Mouse (Mus musculus): ENCODE results near the gene Rfc4. TPM values are rescaled to one million over a fixed set of nuclear protein-coding genes. Genes with fewer than 3 reads are reported as not detected.

The Rfc4 gene
- polyA plus RNA-seq, 2 experiments from 2014 or later, result 38.4 to 51.1 TPM

DNA sequence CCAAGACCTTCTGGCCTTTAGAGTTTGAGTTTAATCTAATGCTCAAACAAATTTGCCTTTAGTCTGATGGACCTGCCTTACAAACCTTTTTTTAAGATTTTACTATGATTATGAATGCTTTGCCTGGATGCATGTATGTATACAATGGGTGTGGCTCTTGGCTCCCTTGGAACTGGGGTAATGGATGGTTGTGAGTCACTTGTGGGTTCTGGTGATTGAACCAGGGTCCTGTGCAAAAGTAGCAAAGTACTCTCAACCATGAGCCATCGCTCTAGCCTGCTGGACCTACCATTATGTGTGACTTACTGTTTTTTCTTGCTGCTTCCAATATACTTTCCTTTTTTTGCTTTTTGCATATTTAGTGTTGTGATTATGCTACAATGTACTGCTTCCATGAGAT is 4.8 kb upstream of the Rfc4 start:
- ATAC-seq, result no peak

DNA sequence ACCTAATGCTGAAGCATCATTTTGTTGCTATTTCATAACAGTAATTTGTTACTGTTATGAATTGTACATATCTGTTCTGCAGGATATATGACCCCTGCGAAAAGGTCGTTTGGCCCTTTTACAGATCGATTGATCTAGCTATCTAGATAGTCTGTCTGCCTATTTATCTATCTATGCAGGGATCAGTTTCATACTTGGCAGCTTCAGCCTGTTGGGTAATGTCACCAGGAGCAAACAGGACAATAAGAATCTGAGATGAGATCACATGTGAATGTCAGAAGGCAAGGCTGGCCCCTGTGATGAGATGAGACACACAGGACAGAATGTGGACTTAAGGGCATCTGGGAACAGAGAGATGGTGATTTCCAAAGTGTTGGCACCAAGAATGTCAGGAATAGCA is 2.8 kb upstream of the Rfc4 start:
- no peak for ATAC-seq

DNA sequence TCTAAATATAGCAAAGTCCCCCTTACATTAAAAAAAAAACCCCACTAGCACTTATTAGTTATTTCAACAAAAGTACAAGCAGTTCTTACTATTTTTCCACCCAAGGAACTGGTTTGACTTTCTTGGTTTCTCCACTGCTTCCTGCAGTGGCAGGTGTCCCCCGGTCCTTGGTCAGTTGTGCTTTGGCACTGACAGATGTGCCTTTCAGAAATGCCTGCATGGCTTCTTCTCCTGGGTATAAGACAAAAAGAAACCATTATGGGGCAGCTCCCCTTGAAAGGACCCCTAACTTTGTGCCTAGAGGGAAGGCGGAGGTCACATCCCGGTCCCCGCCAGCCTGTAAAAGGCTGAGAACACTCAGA is 245 bp downstream of the Rfc4 start:
- no peak for ATAC-seq

DNA sequence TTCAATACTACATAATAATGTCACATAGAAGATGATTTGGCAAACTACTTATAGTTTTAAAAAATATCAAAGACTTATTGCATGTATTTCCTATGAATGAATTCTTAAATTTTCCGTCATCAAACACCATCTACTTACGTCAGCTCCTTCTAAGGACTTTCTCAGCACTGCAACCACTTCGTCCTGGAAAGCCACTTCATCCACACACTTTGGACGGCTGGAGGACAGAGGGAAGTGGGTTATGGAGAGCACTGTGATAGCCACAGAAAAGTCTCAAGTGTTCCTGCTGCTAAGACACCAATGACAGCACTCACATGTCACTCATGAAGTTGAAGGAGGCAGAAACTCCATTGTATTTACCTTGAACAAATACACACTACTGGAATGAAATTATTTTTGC is 3.1 kb downstream of the Rfc4 start:
- ATAC-seq, result no peak

DNA sequence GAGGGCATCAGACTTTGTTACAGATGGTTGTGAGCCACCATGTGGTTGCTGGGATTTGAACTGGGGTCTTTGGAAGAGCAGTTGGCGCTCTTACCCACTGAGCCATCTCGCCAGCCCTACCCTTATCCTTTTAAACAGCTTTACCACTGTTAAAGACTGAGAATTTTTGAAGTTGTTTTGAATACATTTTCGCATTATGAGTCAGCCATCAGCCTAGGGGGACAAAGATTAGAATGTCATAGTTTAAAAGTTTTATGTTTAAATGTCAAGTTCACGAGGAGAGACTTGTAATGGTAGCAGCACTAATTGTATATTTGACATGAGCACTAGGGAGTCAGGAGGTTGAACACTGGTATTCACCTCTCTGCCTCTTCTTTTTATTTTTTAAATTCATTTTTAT is 4.4 kb downstream of the Rfc4 start:
- ATAC-seq, result no peak

DNA sequence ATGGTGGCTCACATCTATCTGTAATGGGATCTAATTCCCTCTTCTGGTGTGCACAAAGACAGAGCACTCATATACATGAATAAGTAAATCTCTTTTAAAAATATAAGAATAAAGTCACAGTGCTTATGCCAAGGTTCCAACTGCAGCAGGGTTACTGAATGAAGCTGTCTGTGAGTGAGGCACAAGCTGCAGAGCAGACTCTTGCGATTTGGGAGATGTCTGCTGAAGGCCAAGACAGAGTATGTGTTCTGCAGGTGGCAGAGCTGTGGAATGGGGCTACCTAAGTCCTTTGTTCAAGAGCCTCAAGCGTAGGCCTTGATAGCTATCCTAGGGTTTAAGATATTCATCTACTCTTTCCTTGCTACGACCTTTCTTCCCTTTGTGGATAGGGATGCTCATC is 5.1 kb downstream of the Rfc4 start:
- no peak for ATAC-seq

DNA sequence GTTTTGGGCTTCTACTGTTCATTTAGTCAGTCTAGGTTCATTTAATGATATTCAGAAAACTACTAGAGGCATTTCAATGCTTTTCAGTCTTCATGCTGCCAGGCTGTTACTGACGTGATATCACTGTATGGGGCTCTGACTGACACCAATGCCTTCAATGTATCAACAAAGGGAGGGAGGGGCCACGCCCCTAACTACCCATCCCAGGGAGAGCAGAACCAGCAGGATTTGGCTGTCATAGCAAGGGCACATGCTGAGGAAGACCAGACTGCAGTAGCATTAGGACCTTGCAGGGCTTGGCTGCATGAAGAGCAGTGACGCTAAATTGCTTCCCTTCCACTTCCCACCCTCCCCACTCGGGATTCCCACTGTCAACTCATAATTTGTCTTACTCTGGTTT is 10.4 kb downstream of the Rfc4 start:
- no peak for ATAC-seq

DNA sequence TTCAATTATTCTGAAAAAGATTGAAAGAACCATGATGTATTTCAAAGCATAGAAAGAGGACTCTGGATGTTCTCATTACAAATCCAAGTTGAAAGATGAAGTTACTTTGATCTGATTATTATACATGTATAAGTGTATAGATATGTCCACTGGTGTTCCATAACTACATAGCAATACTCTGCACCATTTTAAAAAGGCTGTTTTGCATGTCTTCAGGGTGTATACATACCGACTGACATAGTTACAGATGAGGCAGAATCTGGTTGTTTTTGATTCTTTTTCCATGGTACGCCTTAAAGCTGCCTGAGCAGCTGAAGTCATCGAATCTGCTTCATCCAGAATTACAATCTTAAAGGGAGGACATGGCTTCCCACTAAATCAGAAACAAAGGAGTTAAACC is 12.1 kb downstream of the Rfc4 start:
- ATAC-seq, result no peak

DNA sequence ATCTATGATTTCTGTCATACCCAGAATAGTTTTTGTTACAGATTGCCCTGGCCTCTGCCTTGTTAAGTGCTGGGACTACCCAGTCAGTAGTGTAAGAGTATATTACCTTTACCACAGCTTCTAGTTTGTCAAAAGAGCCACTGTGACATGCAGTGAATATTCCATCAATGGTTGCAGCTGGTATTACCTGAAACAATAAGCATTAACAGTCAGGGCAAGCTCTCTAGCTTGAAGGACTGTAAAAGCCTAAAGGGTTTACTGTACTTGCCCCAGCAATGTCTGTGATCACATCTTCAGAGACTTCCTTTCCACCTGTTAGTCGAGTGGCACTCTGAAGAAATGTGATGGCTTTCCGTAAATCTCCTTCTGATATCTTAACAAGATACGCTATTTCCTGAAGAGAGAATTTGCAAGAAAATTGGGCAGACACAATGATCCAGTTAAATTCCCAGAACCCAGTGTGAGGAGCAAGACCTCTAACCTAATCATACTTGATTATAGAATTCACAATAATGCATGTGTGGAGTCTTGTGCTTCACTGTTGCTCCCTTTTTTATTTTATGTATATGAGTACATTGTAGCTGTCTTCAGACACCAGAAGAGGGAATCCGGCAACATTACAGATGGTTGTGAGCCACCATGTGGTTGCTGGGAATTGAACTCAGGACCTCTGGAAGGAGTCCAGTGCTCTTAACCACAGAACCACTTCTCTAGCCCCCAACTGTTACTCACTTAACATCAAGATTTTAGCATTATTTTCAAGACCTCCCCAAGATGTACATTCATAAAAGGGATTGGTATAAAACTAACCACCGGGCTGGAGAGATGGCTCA is 13.0 kb downstream of the Rfc4 start:
- ATAC-seq, result no peak

DNA sequence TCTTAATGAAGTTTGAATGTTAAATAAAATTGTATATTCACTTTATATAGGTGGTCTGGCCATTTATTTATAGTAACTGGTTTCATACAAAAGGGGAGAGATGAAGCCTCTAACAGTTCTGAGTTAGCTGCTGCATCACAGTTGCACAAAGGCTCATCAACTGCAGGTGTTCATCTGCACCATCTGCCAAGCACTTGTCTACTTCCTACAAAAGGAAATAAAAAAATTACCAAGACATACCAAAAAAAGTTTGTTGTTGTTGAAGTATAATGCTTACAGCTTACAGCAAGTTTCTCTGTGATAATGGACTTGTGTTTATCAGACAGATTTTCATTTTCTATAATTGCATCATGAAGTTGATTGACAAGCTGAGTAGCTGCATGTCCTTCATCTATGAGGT is 13.6 kb downstream of the Rfc4 start:
- ATAC-seq, result no peak

DNA sequence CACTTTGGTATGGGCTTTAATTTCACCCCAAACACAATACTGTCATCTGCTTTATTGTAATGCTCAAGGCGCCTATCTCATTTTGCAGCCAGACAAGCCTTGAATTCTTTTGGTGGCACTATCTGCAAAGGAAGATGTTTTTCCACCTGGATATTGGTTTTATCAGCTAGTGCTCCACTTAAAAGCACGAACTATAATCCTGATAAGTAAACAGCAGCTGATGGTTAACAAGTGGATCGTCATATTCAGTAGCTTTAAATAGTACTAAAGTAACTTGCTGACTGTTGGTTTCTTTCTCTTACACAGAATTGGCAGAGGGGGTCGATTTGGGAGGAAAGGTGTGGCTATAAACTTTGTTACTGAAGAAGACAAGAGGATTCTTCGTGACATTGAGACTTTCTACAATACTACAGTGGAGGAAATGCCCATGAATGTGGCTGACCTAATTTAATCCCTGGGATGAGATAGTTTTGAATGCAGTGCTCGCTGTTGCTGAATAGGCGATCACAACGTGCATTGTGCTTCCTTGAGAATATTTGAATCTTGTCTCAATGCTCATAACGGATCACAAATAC is 14.6 kb downstream of the Rfc4 start:
- ATAC-seq, result no peak

DNA sequence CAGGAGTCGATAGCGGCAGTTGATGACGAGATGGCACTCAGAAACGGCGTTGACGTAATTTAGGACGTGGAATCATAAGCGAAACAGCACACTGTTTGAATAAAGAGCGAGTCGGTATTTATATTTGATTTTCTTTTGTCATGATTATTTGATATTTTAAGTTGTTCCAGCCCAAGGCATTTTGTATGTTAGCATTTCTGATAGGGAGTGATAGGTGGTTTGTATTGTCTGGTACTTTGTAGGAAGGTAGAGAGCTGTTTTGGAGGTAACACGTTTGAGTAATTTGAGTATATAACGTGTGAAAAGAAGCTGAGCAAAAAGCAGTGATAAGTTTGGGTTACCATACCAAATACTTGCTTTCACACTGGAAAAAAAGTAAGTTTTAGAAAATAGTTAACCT is 15.2 kb downstream of the Rfc4 start:
- ATAC-seq, result no peak

DNA sequence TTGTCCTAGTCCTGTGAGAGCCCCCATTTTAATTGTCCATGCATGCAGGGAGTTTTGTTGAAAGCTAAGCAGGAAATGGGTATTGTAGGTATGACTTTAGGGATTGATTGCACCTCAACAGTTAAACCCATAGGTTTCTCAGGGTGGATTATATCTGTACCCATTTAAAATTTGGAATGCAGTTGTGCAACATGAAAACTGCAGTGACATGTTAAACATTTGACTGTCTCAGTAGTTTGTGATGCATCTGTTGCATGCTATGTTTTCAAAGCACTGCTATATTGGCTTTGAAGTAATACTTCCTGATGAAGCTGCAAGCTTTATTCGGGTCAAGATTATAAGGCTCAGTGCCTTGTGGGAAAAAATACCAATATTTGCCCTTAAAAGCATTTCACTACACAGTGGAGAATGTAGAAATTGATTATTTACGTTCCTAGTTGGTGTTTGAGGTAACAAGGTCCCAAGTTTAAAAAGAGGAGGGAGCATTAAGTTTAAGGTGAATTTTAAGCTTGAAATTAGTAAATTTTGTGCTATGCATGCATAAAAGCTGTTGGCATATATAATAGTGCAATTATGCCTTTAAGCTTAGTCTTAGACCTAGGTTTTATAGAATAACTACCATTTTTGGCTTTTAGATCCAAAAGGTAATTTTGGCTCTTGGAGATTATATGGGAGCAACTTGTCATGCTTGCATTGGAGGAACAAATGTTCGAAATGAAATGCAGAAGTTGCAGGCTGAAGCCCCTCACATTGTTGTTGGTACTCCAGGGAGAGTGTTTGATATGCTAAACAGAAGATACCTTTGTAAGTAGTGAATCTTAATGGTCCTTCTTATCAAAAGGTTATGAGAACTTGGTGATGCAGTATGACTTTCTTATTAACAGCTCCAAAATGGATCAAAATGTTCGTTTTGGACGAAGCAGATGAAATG is 17.9 kb downstream of the Rfc4 start:
- ATAC-seq, result no peak

DNA sequence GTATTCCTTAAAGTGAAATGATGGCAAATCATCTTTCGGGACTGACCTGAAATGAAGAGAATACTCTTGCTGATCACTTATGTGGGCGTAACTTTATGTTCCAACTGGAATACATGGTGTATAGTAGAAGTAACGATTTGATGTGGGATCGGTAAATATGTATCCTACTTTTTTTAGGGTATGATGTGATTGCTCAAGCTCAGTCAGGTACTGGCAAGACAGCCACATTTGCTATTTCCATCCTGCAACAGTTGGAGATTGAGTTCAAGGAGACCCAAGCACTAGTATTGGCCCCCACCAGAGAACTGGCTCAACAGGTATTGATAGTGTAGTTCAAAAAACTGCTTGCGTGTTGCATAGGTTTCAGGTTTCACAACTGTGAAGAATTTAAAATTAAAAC is 18.6 kb downstream of the Rfc4 start:
- no peak for ATAC-seq

DNA sequence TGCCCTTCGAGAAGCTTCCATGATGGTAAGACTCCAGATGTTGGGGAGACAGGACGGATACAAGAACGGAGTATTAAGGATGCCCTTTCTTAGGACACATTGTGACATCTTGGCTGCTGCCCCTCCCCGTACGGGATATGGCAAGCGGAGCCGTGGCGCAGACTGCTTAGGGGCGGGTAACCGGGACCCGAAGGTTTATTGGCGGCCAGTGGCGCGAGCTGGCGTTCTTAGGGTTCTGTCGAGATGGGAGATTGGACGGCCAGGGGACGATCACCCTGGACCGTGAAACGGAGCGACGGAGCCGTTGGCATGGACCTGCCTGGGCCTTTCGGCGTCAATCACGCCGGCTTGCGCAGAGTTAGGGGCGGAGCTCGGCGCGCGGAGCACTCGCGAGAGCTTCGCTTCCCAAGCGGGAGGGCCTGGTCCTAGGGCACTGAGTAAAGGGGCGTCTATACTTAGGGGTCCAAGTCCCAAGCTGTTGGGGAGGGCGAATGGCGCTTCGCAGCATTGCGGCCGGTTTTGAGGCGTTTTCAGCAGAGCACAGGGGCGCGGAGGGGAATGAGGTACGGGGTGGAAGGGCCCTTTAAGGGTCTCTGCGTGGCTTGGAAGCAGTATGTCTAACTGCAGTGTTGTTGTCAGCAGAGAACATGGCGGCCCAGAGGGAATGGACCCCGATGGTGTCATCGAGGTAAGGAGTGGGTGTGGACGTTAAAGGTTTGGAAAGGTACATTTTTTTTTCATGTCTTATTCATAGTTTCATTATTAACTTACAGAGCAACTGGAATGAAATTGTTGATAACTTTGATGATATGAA is 19.4 kb downstream of the Rfc4 start:
- ATAC-seq, result peak; percentile 62

DNA sequence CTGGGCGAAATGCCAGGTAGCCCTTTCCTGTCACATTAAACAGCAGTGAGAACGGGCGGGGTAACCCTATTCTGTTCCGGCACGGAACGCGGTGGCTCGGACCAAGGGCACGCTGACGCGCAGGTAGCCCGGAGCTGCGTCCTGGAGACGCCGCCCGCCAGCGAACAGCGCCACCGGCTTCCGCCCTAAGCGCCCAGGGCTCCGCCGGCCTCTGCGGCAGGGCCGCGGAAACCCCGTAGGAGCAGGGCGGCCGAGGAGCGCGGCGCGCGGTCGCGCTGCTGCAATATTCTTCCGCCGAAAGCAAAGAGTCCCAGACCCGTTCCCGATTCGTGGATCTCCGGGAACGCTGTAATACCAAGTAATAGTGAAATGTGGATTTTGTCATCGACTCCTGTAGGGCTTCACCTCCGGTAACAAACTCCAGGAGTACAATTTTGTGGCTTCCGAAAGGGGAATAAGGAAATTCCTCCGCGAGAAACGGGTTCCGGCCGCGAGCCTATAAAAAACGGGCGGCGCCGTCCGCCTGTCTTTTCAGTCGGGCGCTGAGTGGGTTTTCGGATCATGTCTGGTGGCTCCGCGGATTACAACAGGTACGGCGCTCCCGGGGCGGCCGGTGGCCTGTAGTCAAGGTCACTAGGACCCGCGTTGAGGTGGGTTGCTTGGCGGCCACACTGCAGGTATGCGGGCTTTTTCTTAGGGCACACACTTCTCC is 20.1 kb downstream of the Rfc4 start, which contains the start of gene Eif4a2:
Gene Eif4a2 (plus strand): TSS at position 214 of the 712 bp plus-strand sequence.
- peak; percentile 71 for ATAC-seq

DNA sequence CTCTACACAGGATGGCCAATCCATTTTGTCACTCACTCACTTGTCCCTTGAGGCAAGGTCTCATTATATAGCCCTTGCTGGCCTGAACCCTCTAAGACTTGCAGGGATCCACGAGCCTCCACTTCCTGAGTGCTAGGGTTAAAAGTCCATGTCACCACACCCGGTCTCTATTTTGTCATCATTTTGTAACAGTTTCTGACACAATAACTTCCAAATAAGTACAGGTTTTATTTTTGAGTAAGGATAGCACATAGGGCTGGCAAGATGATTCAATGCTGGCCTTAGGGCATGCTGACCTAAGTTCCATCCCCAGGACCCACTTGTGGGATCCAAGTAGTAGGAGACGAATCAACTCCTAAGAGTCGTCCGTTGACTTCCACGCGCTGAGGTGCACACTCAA is 21.4 kb downstream of the Rfc4 start:
- no peak for ATAC-seq

DNA sequence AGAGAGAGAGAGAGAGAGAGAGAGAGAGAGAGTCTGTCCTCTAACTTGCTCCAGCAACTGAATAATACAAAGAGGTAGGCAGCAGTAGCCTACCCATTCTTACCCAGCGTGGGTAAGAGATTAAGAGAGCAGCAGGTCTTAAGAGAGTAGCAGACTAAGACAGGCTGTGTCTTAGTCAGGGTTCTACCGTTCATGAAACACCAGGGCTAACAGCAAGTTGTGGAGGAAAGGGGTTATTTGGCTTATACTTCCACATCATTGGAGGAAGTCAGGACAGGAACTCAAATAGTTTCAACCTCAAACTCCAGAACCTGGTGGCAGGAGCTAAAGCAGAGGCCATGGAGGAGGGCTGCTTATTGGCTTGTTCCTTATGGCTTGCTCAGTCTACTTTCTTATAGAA is 23.7 kb downstream of the Rfc4 start:
- no peak for ATAC-seq

DNA sequence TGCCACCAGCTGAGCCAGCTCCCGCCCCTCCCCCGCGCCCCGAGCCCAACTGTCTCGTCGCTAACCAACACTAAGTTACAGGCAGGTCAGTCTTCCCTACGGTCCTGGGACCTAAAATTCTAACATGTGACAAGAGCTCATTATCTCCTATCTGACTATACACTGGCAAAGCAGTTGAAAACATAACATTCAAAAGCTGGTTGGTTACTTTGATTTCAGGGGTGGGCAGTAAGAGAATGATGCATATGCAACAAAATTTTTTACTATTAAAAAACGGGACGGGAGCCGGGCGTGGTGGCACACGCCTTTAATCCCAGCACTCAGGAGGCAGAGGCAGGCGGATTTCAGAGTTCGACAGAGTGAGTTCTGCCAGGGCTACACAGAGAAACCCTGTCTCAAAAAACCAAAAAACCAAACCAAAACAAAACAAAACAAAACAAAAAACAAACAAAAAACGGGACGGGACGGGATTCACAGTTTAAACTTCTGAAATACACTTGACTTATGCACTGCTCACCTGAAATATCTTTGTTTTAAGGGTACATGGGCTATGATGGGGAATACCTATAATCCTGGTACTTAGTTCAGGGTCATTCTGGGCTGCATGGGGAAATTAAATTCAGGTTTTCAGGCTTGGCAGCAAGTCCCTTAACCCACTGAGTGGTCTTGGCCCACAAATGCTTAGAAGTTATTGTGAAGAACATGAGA is 24.3 kb downstream of the Rfc4 start:
- no peak for ATAC-seq

DNA sequence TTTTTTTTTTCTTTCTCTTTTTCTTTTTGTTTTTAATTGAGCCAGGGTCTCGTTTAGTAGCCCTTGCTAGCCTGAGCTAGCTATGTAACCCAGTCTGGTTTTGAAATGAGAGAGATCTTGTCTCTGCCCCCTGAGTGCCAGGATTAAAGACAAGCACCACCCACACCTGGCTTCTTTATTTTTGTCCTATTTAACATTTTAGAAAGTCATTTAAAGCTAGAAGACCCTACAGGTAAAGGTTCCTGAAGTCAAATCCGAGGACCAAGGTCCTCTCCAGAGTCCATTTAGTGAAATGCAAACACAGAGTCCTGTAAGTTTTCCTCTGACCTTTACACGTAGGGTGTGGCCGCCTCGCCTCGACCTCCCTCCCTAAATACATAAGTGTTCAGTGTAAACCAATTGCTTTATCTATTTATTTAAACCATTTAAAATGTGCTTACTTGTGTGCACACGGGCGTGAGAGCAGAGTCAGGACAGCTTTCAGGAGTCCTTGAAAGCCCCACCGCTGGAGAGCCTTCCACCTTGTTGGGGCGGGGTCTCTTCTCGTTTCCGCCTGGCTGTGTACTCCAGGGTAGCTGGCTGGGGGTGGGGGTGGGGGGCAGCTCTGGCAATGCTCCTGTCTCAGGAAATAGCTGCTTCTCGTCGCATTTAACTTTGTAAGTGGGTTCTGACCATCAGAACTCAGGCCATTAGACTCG is 25.0 kb downstream of the Rfc4 start:
- ATAC-seq, result peak; percentile 37

DNA sequence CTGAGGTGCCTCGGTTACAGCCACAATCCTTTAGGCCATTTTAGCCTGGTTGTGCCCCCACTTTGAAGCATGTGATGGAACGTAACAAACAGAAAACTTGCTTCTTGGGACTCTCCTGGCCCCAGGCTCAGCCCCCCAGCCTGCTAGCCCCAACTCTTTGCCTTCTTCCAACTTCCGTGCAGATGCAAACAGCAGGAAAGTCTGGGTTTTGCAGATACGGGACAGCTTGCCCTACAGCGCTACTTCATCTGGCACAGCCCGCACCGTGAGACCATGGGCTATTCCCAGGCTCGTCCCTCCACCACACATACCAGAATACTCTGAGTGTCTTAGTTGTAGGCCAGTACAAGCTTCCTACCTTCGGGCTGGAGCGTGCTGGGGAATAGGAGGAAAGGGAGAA is 26.9 kb downstream of the Rfc4 start:
- ATAC-seq, result no peak
